In genomic region chr3:30514051-30514754, GRCm38 (mm10) we compare ENCODE assay signal across 8 mouse cellular contexts. TPM values are rescaled to one million over a fixed set of nuclear protein-coding genes. Genes with fewer than 3 reads are reported as not detected.
DNase-seq lines count a peak whose midpoint lies in the region; ATAC-seq lines count a peak whose summit lies in the region.

No protein-coding gene starts in this region.

- peak overlapping the region; percentile 55 for H3K9ac ChIP-seq in embryonic facial prominence, embryonic 12.5 days
- peak overlapping the region; percentile 59; the same call in 1 of the 2 replicates for H3K9ac ChIP-seq in hindbrain, embryonic 11.5 days (ENCODE audit: low read depth, low read length)
- peak overlapping the region; percentile 45 for H3K9ac ChIP-seq in limb, embryonic 15.5 days
- H3K9ac ChIP-seq in neural tube, embryonic 13.5 days, result peak overlapping the region; percentile 60

- peaks cover 20% of the 10 kb centered on the region for H3K27me3 ChIP-seq in embryonic facial prominence, embryonic 12.5 days
- peaks cover 40% of the 10 kb centered on the region for H3K27me3 ChIP-seq in hindbrain, embryonic 11.5 days (ENCODE audit: control insufficient read depth, insufficient read depth, low read length)
- peaks cover 25% of the 10 kb centered on the region for H3K27me3 ChIP-seq in limb, embryonic 15.5 days
- peaks cover 88% of the 10 kb centered on the region for H3K27me3 ChIP-seq in neural tube, embryonic 13.5 days

- intact Hi-C loops in heart, postnatal 25 days (cut with DNase I), result loop anchor here (2.0 to 5.0 kb wide), 4 partner anchors 353 to 701 kb away; no protein-coding TSS in a partner anchor

- DNase-seq in heart, adult 18-20 months, result peak; percentile 33 to 71
- DNase-seq in heart, postnatal 25 days (ENCODE audit: low spot score), result no peak
- peak; percentile 78 for DNase-seq in hindbrain, embryonic 11.5 days (ENCODE audit: low spot score)
- no peak for DNase-seq in spleen, postnatal 4 days (ENCODE audit: low spot score in 2 of 2)
- no peak for DNase-seq in B cell, adult 2 months

- under 1% methylated on average over 52 of the region's 52 CpGs for WGBS in embryonic facial prominence, embryonic 12.5 days
- under 1% methylated on average over 52 of the region's 52 CpGs for WGBS in hindbrain, embryonic 11.5 days
- under 1% methylated on average over 52 of the region's 52 CpGs for WGBS in limb, embryonic 15.5 days
- under 1% methylated on average over 52 of the region's 52 CpGs for WGBS in neural tube, embryonic 13.5 days

- peak overlapping the region; percentile 84 for H3K4me2 ChIP-seq in embryonic facial prominence, embryonic 12.5 days (replicated peaks)
- peak overlapping the region; percentile 85 for H3K4me2 ChIP-seq in hindbrain, embryonic 11.5 days (replicated peaks; ENCODE audit: low read depth, low read length)
- H3K4me2 ChIP-seq in limb, embryonic 15.5 days, result peak overlapping the region; percentile 81
- peak overlapping the region; percentile 61 for H3K4me2 ChIP-seq in neural tube, embryonic 13.5 days

- no peak for ATAC-seq in embryonic facial prominence, embryonic 12.5 days (ENCODE audit: insufficient number of reproducible peaks, insufficient read depth, low FRiP score, low TSS enrichment)
- peak; percentile 46; the same call in 1 of the 2 replicates for ATAC-seq in hindbrain, embryonic 11.5 days (ENCODE audit: low FRiP score)
- ATAC-seq in limb, embryonic 15.5 days (ENCODE audit: insufficient number of reproducible peaks, low FRiP score, low TSS enrichment, low read depth), result no peak
- ATAC-seq in neural tube, embryonic 13.5 days (ENCODE audit: low read depth), result peak; percentile 17; the same call in 1 of the 2 replicates

- H3K27ac ChIP-seq in embryonic facial prominence, embryonic 12.5 days, result peak overlapping the region; percentile 69
- H3K27ac ChIP-seq in hindbrain, embryonic 11.5 days (ENCODE audit: low read depth, low read length), result peak overlapping the region; percentile 67
- H3K27ac ChIP-seq in limb, embryonic 15.5 days, result peak overlapping the region; percentile 91
- H3K27ac ChIP-seq in neural tube, embryonic 13.5 days (replicated peaks), result peak overlapping the region; percentile 23; the same call in 1 of the 2 replicates

- H3K4me3 ChIP-seq in embryonic facial prominence, embryonic 12.5 days, result peak overlapping the region; percentile 36
- H3K4me3 ChIP-seq in hindbrain, embryonic 11.5 days (ENCODE audit: low read depth, low read length), result peak overlapping the region; percentile 37
- peak overlapping the region; percentile 52 for H3K4me3 ChIP-seq in limb, embryonic 15.5 days
- H3K4me3 ChIP-seq in neural tube, embryonic 13.5 days, result peak overlapping the region; percentile 35

- no peaks in the 10 kb centered on the region for H3K36me3 ChIP-seq in embryonic facial prominence, embryonic 12.5 days
- H3K36me3 ChIP-seq in hindbrain, embryonic 11.5 days (ENCODE audit: control insufficient read depth, insufficient read depth, low read length), result no peaks in the 10 kb centered on the region
- no peaks in the 10 kb centered on the region for H3K36me3 ChIP-seq in limb, embryonic 15.5 days
- no peaks in the 10 kb centered on the region for H3K36me3 ChIP-seq in neural tube, embryonic 13.5 days

- no peaks in the 10 kb centered on the region for H3K9me3 ChIP-seq in embryonic facial prominence, embryonic 12.5 days
- no peaks in the 10 kb centered on the region for H3K9me3 ChIP-seq in hindbrain, embryonic 11.5 days (ENCODE audit: control insufficient read depth, low read length)
- no peaks in the 10 kb centered on the region for H3K9me3 ChIP-seq in limb, embryonic 15.5 days
- H3K9me3 ChIP-seq in neural tube, embryonic 13.5 days, result no peaks in the 10 kb centered on the region

- H3K4me1 ChIP-seq in embryonic facial prominence, embryonic 12.5 days, result 0 out of 2 replicates have a peak, but pooled peaks cover 6% of the 10 kb centered on the region
- no peaks in the 10 kb centered on the region; the same call in 1 of the 2 replicates for H3K4me1 ChIP-seq in hindbrain, embryonic 11.5 days (replicated peaks; ENCODE audit: control insufficient read depth, insufficient read depth, low read length)
- H3K4me1 ChIP-seq in limb, embryonic 15.5 days, result peaks cover 35% of the 10 kb centered on the region
- peaks cover 32% of the 10 kb centered on the region for H3K4me1 ChIP-seq in neural tube, embryonic 13.5 days (replicated peaks)

RNA-seq across cellular contexts. Expression of gene Mecom, which starts 33.6 kb away (rescaled TPM):
- 10 to 100 TPM; 11.2 to 11.8 TPM for total RNA-seq in heart, adult 18-20 months (2021)
- total RNA-seq in heart, postnatal 25 days (2021), result 10 to 100 TPM; 18.6 to 21.2 TPM
- polyA plus RNA-seq in embryonic facial prominence, embryonic 12.5 days (2016; fragmentation: Nextera tagmentation; extraction: Ambion mirVana), result 37.4 and 39.6 TPM in 2 replicates
- polyA plus RNA-seq in hindbrain, embryonic 11.5 days (2014; fragmentation: Nextera tagmentation; extraction: Ambion mirVana), result 40.2 and 44.3 TPM in 2 replicates
- polyA plus RNA-seq in limb, embryonic 15.5 days (2015; fragmentation: Nextera tagmentation; extraction: Ambion mirVana), result 37.7 and 38.4 TPM in 2 replicates
- 8.9 and 11.6 TPM in 2 replicates for polyA plus RNA-seq in neural tube, embryonic 13.5 days (2015; fragmentation: Nextera tagmentation; extraction: Ambion mirVana)

Comparison
In these comparisons a context has a peak if more than half of its experiments do, and no peak if none do; other contexts are left out.
1. DNase-seq: peak in heart, adult 18-20 months (2 of 2) and hindbrain, embryonic 11.5 days (single experiment); none in heart, postnatal 25 days (single experiment), spleen, postnatal 4 days (0 of 2) and B cell, adult 2 months (0 of 2).
2. ATAC-seq: peak in hindbrain, embryonic 11.5 days (single experiment) and neural tube, embryonic 13.5 days (single experiment); none in embryonic facial prominence, embryonic 12.5 days (single experiment) and limb, embryonic 15.5 days (single experiment).
3. H3K27ac ChIP-seq: peak in every context shown above with its lines; median percentile 91 in limb, embryonic 15.5 days; 69 in embryonic facial prominence, embryonic 12.5 days; 67 in hindbrain, embryonic 11.5 days; 23 in neural tube, embryonic 13.5 days.
4. Peak in every context shown above with its lines, with median percentiles within 50 percentile points of each other: H3K4me2 ChIP-seq, H3K4me3 ChIP-seq and H3K9ac ChIP-seq.